Mouse (Mus musculus): Measurements from ENCODE around the gene Smad6.

Smad6 gene

DNA sequence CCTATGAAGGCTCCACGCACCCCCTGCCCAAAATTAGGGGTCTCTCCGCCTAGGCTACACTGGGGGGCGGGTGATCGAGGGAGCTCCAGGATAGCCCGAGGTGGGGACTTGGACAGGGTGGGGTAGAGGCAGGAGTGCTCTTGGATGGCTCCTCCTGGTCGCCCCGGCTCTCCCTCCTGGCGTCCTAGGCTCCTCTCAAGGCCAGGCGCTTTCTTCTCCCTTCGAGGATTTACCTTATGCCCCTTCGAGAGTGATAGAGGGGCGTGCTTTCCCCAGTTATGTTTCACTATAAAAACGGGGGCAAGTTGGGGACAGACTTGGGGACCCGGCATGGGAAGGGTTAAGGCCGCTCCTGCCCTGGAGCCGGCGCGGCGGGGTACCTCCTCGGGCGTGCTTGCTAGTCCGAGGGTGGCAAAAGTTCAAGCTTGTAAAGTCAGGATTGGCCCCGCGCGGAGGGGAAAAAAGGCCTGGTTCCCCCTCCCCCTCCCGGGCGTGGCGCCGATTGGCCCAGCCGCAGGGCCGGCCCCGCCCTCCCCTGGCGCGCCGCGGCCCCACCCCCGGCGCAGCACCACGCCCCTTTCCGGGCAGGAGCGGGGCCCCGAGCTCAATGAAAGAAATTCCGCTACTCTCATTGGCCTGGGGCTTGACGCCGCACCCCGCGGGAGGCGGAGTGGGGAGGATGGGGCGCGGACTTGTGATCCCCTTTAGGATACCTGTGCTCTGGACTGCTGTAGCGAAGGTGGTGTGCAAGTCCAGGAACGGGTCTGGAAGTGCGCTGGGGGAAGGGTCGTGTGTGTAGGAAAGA lies 905 bp upstream of the Smad6 start:
- peak; percentile 63 to 81 for DNase-seq (ENCODE audit: low spot score in 2 of 2)

DNA sequence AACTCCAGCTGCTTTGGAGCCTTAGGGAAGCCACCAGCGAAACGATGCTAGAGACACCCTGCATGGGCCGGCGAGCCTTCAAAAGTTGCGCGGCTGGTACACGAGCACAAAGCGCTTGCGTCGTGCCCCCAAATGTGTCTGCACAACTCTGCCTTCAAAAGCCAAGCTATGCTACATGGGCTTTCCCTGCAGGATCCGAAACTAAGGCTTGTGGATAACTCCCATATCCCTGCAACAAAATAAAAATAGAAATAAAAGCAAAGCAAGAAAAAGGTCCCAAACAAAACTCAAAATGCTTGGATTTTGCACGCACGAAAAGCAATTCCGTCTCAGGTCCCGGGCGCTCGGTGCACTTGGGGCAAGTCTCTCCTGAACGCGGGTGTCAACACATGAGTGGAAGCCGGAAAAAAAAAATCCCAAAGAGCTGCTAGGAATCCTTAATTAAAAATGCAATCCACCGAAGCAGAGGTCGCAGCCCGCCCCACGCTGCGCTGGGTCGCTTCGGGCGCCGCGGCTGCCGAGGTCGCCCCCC lies 474 bp downstream of the Smad6 start:
- no peak for DNase-seq (ENCODE audit: low spot score in 2 of 2)

- no peak for DNase-seq (ENCODE audit: low spot score in 2 of 2)
Observed at GRCm38 (mm10) chr9:64020606-64021318, 1.1 kb downstream of the Smad6 start.

- DNase-seq (ENCODE audit: low spot score in 2 of 2) = no peak
Observed at GRCm38 (mm10) chr9:64020171-64020605, 1.7 kb downstream of the Smad6 start.

DNA sequence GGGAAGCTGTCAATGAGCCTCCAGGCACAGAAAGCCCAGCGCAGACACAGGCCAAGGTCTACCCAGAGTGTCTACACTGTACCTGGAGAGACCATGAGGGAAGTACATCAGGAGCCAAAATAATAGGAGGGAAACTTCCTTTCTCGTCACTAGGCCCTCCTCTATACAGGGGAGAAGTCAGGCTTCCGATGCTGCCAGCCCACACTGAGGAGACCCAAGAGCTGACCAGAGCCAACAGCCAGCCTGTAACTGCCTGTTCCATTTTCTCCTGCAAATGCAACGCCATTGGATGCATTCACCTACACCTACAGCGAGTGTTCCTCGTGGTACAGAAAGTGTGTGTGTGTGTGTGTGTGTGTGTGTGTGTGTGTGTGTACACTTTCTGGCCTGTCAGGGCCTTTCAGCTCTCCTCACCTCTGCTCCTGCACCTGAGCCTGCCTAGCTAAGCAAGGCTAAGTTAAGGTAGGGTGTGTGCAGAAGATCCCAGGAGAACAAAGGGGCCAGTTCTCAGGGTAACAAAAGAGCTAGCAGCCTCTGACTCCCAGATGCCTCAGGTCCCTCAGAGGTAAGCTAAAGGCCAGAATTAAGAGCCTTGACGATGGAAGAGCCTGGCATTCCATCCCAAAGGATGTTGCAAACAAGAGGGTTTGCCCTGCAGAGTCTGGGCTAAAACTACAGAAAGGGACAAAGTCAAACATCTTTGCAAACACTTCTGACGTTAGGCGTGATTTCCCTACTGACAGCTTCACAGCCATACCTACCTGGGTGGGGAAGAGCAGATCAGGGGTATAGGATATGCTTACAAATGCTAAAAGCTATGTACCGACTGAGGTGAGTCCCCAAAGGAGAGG lies 2.6 kb downstream of the Smad6 start:
- DNase-seq (ENCODE audit: low spot score in 2 of 2) = no peak

- no peak for DNase-seq (ENCODE audit: low spot score in 2 of 2)
Observed at GRCm38 (mm10) chr9:64017861-64018793, 3.7 kb downstream of the Smad6 start.

DNA sequence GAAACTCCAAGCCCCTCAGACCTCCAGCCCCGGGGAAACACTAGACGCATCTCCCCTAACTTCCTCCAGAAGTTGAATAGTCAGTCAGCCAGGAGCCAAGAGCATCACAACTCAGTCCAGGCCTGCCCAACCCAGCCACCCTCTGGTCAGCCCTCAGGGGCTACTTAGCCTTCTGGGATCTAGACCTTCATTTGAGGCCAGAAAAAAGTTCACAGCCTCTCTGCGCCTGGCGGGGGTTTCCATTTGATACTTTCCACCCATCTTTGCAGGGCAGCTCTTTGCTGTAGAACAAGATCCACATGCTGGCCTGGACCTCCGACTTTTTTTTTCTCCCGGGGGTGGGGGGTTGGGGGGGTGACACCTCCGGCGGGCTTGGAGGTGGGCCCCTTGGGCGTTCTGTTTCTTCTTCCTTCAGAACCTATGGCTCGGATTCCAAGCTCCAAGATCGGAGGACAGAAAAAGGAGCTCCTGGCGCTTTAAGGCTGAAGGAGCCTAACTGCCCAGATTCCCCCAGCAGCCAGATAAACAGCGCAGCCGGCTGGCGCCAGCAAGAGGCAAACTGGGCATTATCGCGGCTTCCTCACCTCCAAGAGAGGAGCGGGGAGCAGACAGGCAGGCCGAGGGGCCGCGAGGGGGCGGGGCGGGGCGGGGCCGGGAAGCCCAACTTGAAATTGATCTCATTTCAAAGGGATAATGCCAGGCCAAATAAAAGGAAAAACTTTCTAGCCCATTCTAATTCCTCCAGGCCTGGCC lies 5.0 kb downstream of the Smad6 start:
- no peak for DNase-seq (ENCODE audit: low spot score in 2 of 2)

- no peak for DNase-seq (ENCODE audit: low spot score in 2 of 2)
Observed at GRCm38 (mm10) chr9:64016092-64016491, 5.8 kb downstream of the Smad6 start.

- no peak for DNase-seq (ENCODE audit: low spot score in 2 of 2)
Observed at GRCm38 (mm10) chr9:64014801-64015200, 7.1 kb downstream of the Smad6 start.

GRCm38 (mm10) chr9:64011356-64011755 lies 10.5 kb downstream of the Smad6 start:
- DNase-seq (ENCODE audit: low spot score in 2 of 2) = no peak

- DNase-seq (ENCODE audit: low spot score in 2 of 2) = no peak
Observed at GRCm38 (mm10) chr9:64002981-64003380, 18.9 kb downstream of the Smad6 start.

- no peak for DNase-seq (ENCODE audit: low spot score in 2 of 2)
Observed at GRCm38 (mm10) chr9:64001081-64001480, 20.8 kb downstream of the Smad6 start.

DNA sequence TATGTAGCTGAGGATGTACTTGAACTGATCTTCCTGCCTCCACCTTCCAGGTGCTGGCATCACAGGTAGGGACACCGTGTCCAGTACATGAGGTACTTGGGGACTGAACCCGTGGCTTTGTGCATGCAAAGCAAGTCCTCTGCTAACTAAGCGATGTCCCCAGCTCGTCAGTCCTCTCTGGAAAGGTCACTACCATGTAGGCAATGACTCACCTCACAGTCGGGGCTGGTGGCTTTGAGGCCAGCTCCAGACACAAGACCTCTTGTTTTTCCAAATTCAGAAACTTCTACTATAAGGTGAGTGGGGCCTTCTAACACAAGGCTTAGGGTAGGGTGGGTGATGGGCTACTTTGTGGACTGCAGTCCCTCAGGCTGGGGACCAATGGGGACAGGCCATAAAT lies 21.8 kb downstream of the Smad6 start:
- no peak for DNase-seq (ENCODE audit: low spot score in 2 of 2)

GRCm38 (mm10) chr9:63999194-63999593 lies 22.7 kb downstream of the Smad6 start:
- no peak for DNase-seq (ENCODE audit: low spot score in 2 of 2)

- DNase-seq (ENCODE audit: low spot score in 2 of 2) = no peak
Observed at GRCm38 (mm10) chr9:63998026-63998425, 23.8 kb downstream of the Smad6 start.

DNA sequence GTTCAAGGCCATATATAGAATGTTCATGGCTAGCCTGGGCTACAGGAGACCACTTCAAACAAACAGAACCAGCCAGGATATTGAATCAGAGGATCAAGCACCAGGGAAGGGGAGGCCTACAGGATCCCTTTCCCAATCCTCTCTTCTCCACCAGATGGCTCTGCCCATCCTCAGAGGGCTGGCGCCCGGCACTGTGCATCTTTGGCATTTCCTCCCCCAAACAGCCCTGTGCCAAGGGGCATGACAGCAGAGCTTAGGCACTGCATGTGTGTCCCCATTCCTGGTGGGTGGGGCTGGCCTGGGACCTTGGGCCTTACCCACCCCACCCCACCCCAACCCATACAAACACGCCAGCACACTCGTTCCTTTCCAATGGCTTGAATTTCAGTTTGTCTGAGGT lies 24.4 kb downstream of the Smad6 start:
- no peak for DNase-seq (ENCODE audit: low spot score in 2 of 2)

GRCm38 (mm10) chr9:63993256-63993655 lies 28.6 kb downstream of the Smad6 start:
- DNase-seq (ENCODE audit: low spot score in 2 of 2) = no peak

DNA sequence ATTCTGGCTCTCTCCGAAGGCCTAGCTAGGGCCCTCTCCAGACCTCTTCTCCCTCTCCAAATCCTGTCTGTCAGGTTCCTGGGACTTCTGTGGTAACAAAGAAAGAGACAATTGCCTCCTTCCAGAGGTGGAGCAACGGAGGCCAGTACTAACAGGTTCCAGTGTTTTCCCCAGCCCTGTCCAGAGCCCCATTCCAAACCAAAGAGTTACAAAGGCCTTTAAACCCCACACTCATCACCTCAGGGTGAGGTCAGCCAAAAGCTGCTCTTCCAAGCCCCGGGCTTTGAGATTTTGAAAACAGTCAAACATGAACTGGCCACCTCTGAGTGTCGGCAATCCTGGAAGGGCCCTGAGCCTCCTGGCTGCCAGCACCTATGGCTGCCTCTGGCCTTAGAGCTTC lies 29.1 kb downstream of the Smad6 start:
- DNase-seq (ENCODE audit: low spot score in 2 of 2) = no peak

GRCm38 (mm10) chr9:63991193-63991592 lies 30.7 kb downstream of the Smad6 start:
- DNase-seq (ENCODE audit: low spot score in 2 of 2) = no peak

DNA sequence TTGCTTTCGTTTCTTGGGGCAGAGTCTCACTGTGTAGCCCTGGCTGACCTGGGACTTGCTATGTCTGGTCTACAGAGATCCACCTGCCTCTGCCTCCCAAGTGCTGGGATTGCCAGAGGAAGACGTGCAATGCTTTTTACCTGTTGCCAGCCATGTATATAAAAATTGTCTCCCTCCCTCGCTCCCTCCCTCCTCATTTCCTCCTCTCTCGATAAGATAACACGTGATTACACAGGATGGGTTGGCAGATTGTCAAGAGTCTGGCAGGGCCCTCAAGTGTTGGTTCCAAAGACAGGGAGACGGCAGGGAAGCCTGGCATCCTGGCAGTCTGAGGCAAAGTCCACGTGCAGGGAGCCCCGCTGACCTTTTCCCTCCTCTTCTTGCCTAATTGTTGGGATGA lies 32.2 kb downstream of the Smad6 start:
- no peak for DNase-seq (ENCODE audit: low spot score in 2 of 2)

Data from natural killer cell, adult 2 months (primary cell).